Mouse (Mus musculus) adrenal gland, adult 2 months (tissue): ENCODE measurements around the gene Porcn. TPM values are rescaled to one million over a fixed set of nuclear protein-coding genes. Genes with fewer than 3 reads are reported as not detected.

Experiments used
- DNase-seq: peaks from one replicate; pipeline ENCODE4 v3.0.0; 2021
- long read RNA-seq: library from polyadenylated mRNA; stranded (forward); transcript quantifications from one replicate; pipeline ENCODE4 v2.0.0, GENCODE M21; 2021
- polyA plus RNA-seq: library from polyadenylated mRNA; depleted of rRNA; stranded (reverse); fragments of >200 nt; gene quantifications from 2 replicates; pipeline ENCODE4 v1.2.3, GENCODE M21; 2012; rRNA removed
- total RNA-seq, 2 experiments: library from RNA; stranded (reverse); gene quantifications; 2 replicates each; pipeline ENCODE4 v1.2.3; 2021

The Porcn gene
- 1 to 10 TPM; 7.1 to 8.7 TPM for total RNA-seq
- polyA plus RNA-seq = 38.0 and 43.0 TPM in 2 replicates
- long read RNA-seq, partial matches to known transcripts = 4 of 8 reads
- long read RNA-seq, other reads (novel, unspliced or antisense) = 1 of 8 reads

GRCm38 (mm10) chrX:8206015-8206693 is at the start of gene Porcn:
Gene Porcn (minus strand): TSS chrX:8206525.
- DNase-seq = peak; percentile 93

- no peak for DNase-seq
Measured at GRCm38 (mm10) chrX:8255807-8256206, 49.5 kb upstream of the Porcn start.

- DNase-seq = no peak
Measured at GRCm38 (mm10) chrX:8253711-8254110, 47.4 kb upstream of the Porcn start.

GRCm38 (mm10) chrX:8252334-8253285 is 46.3 kb upstream of the Porcn start, which contains the start of gene Ftsj1:
Gene Ftsj1 (minus strand): TSS chrX:8252406.
- peak; percentile 87 for DNase-seq

GRCm38 (mm10) chrX:8251789-8252333 is 45.5 kb upstream of the Porcn start:
- DNase-seq = no peak

GRCm38 (mm10) chrX:8248542-8249120 is 42.3 kb upstream of the Porcn start:
- no peak for DNase-seq

GRCm38 (mm10) chrX:8247680-8248079 is 41.4 kb upstream of the Porcn start:
- DNase-seq = no peak

GRCm38 (mm10) chrX:8238804-8239395 is 32.6 kb upstream of the Porcn start:
- DNase-seq = no peak

- DNase-seq = no peak
Measured at GRCm38 (mm10) chrX:8236704-8237103, 30.4 kb upstream of the Porcn start.

GRCm38 (mm10) chrX:8233602-8234001 is 27.3 kb upstream of the Porcn start:
- no peak for DNase-seq

- no peak for DNase-seq
Measured at GRCm38 (mm10) chrX:8230272-8230671, 23.9 kb upstream of the Porcn start.

GRCm38 (mm10) chrX:8223473-8223872 is 17.1 kb upstream of the Porcn start:
- no peak for DNase-seq

GRCm38 (mm10) chrX:8222678-8223421 is 16.5 kb upstream of the Porcn start:
- peak; percentile 10 for DNase-seq

- no peak for DNase-seq
Measured at GRCm38 (mm10) chrX:8222296-8222677, 16.0 kb upstream of the Porcn start.

- DNase-seq = no peak
Measured at GRCm38 (mm10) chrX:8219651-8220050, 13.3 kb upstream of the Porcn start.

- DNase-seq = no peak
Measured at GRCm38 (mm10) chrX:8218114-8218513, 11.8 kb upstream of the Porcn start.

- no peak for DNase-seq
Measured at GRCm38 (mm10) chrX:8217383-8217782, 11.1 kb upstream of the Porcn start.

- DNase-seq = no peak
Measured at GRCm38 (mm10) chrX:8211490-8212207, 5.3 kb upstream of the Porcn start.

- no peak for DNase-seq
Measured at GRCm38 (mm10) chrX:8209720-8210119, 3.4 kb upstream of the Porcn start.

GRCm38 (mm10) chrX:8207224-8207623 is 899 bp upstream of the Porcn start:
- DNase-seq = no peak
